Mouse (Mus musculus) ES-Bruce4 (cell line): ENCODE measurements around the gene Ap4s1. TPM values are rescaled to one million over a fixed set of nuclear protein-coding genes. Genes with fewer than 3 reads are reported as not detected.

Source experiments
- H3K27ac ChIP-seq: 2 replicates; pipeline ENCODE4 v1.5.1; 2012; ENCODE audit warnings: low read length, inconsistent platforms; ENCODE audit not compliant: insufficient read depth
- H3K27me3 ChIP-seq: 2 replicates; pipeline ENCODE4 v1.6.1; 2012; ENCODE audit warnings: mild to moderate bottlenecking, low read length, inconsistent platforms; ENCODE audit not compliant: control insufficient read depth, poor library complexity, insufficient read depth, severe bottlenecking
- H3K36me3 ChIP-seq: 2 replicates; pipeline ENCODE4 v1.6.1; 2012; ENCODE audit warnings: inconsistent platforms, mild to moderate bottlenecking, low read length, moderate library complexity; ENCODE audit not compliant: control insufficient read depth, poor library complexity, insufficient read depth, severe bottlenecking
- H3K4me1 ChIP-seq: one replicate; pipeline ENCODE4 v1.8.1; 2011; ENCODE audit warnings: low read length; ENCODE audit not compliant: control insufficient read depth, insufficient read depth
- H3K4me3 ChIP-seq: 2 replicates; pipeline ENCODE4 v1.5.1; 2011; ENCODE audit warnings: low read depth, mild to moderate bottlenecking, low read length
- H3K9ac ChIP-seq: 2 replicates; pipeline ENCODE4 v1.6.1; 2012; ENCODE audit warnings: low read depth, mild to moderate bottlenecking, inconsistent platforms; ENCODE audit not compliant: poor library complexity, severe bottlenecking
- H3K9me3 ChIP-seq: replicated peaks from 2 replicates; pipeline ENCODE4 v1.6.1; 2012; ENCODE audit warnings: mild to moderate bottlenecking, low read length, inconsistent platforms; ENCODE audit not compliant: control insufficient read depth, poor library complexity, insufficient read depth, severe bottlenecking
- CTCF ChIP-seq: IDR thresholded peaks from one replicate; pipeline ENCODE4 v1.8.1; 2011; ENCODE audit warnings: low read depth, low read length
- EP300 ChIP-seq: IDR thresholded peaks from 2 replicates; pipeline ENCODE4 v1.6.1; 2011; ENCODE audit warnings: low read depth, low read length; ENCODE audit not compliant: insufficient read depth
- POLR2A ChIP-seq: IDR thresholded peaks from one replicate; pipeline ENCODE4 v1.8.1; 2011; ENCODE audit warnings: low read length; ENCODE audit not compliant: insufficient read depth
- polyA plus RNA-seq: library from polyadenylated mRNA; stranded (reverse); fragments of >200 nt; gene quantifications from 2 replicates; pipeline ENCODE4 v1.2.4, GENCODE M21; 2011; ENCODE audit warnings: low read depth; ENCODE audit not compliant: missing spikeins, insufficient read depth, insufficient read length

The Ap4s1 gene
- polyA plus RNA-seq, 1 experiment: 10.2 TPM

- peak overlapping the region; percentile 21; the same call in 1 of the 2 replicates for H3K9ac ChIP-seq
- no peaks in the 10 kb centered on the region for H3K9me3 ChIP-seq
- H3K27ac ChIP-seq: peak overlapping the region; percentile 53
- H3K4me1 ChIP-seq: peaks cover 10% of the 10 kb centered on the region
- no peaks in the 10 kb centered on the region for H3K27me3 ChIP-seq
- TF ChIP-seq POLR2A: no peak
- TF ChIP-seq EP300: no peak
- TF ChIP-seq CTCF: no peak
- H3K36me3 ChIP-seq: no peaks in the 10 kb centered on the region
- peak overlapping the region; percentile 17; the same call in 1 of the 2 replicates for H3K4me3 ChIP-seq
These were observed 18.3 kb downstream of the Ap4s1 start for GRCm38 (mm10) chr12:51708941-51709686.

- Histone ChIP-seq H3K9ac (no peak overlapping the region), H3K9me3 (no peaks in the 10 kb centered on the region), H3K27me3 (no peaks in the 10 kb centered on the region), H3K36me3 (no peaks in the 10 kb centered on the region), H3K4me3 (no peak overlapping the region), H3K4me1 (peaks cover 10% of the 10 kb centered on the region), H3K27ac (no peak overlapping the region; the same call in 1 of the 2 replicates)
- TF ChIP-seq EP300: no peak
- no peak for TF ChIP-seq CTCF
- no peak for TF ChIP-seq POLR2A
These were observed 18.9 kb downstream of the Ap4s1 start for GRCm38 (mm10) chr12:51709741-51710140.

- TF ChIP-seq POLR2A: no peak
- no peak for TF ChIP-seq EP300
- TF ChIP-seq CTCF: no peak
- no peak overlapping the region for H3K4me3 ChIP-seq
- no peak overlapping the region for H3K27ac ChIP-seq
- H3K27me3 ChIP-seq: no peaks in the 10 kb centered on the region
- peaks cover 10% of the 10 kb centered on the region for H3K4me1 ChIP-seq
- H3K9me3 ChIP-seq: no peaks in the 10 kb centered on the region
- H3K36me3 ChIP-seq: no peaks in the 10 kb centered on the region
- no peak overlapping the region for H3K9ac ChIP-seq
These were observed 19.3 kb downstream of the Ap4s1 start for GRCm38 (mm10) chr12:51710154-51710553.

GRCm38 (mm10) chr12:51712685-51713084 lies 21.9 kb downstream of the Ap4s1 start:
- H3K36me3 ChIP-seq: no peaks in the 10 kb centered on the region
- no peaks in the 10 kb centered on the region for H3K27me3 ChIP-seq
- no peak overlapping the region for H3K4me3 ChIP-seq
- H3K27ac ChIP-seq: no peak overlapping the region
- peaks cover 8% of the 10 kb centered on the region for H3K4me1 ChIP-seq
- H3K9ac ChIP-seq: no peak overlapping the region
- no peaks in the 10 kb centered on the region for H3K9me3 ChIP-seq
- TF ChIP-seq CTCF: no peak
- TF ChIP-seq EP300: no peak
- no peak for TF ChIP-seq POLR2A

GRCm38 (mm10) chr12:51718617-51719016 lies 27.8 kb downstream of the Ap4s1 start:
- no peak overlapping the region for H3K27ac ChIP-seq
- no peaks in the 10 kb centered on the region for H3K27me3 ChIP-seq
- H3K9ac ChIP-seq: no peak overlapping the region
- peaks cover 2% of the 10 kb centered on the region for H3K4me1 ChIP-seq
- no peak overlapping the region for H3K4me3 ChIP-seq
- no peaks in the 10 kb centered on the region for H3K9me3 ChIP-seq
- no peaks in the 10 kb centered on the region for H3K36me3 ChIP-seq
- no peak for TF ChIP-seq CTCF
- no peak for TF ChIP-seq EP300
- TF ChIP-seq POLR2A: no peak

GRCm38 (mm10) chr12:51721836-51722235 lies 31.0 kb downstream of the Ap4s1 start:
- no peaks in the 10 kb centered on the region for H3K36me3 ChIP-seq
- no peaks in the 10 kb centered on the region for H3K9me3 ChIP-seq
- TF ChIP-seq POLR2A (no peak), EP300 (peak; percentile 57; the same call in 1 of the 2 replicates)
- H3K27me3 ChIP-seq: no peaks in the 10 kb centered on the region
- no peak overlapping the region for H3K9ac ChIP-seq
- no peak overlapping the region for H3K4me3 ChIP-seq
- H3K27ac ChIP-seq: peak overlapping the region; percentile 80
- peaks cover 2% of the 10 kb centered on the region for H3K4me1 ChIP-seq
